Mouse (Mus musculus) frontal cortex, adult 2 months (tissue): ENCODE measurements around the gene Tnxb. TPM values are rescaled to one million over a fixed set of nuclear protein-coding genes. Genes with fewer than 3 reads are reported as not detected.

Experiments
- DNase-seq, 2 experiments: peaks; one replicate each; pipeline ENCODE4 v3.0.0; 2022; ENCODE audit warnings: low spot score in 1 of 2; ENCODE audit errors: extremely low spot score in 1 of 2
- polyA plus RNA-seq: library from polyadenylated mRNA; depleted of rRNA; stranded (reverse); fragments of >200 nt; gene quantifications from 2 replicates; pipeline ENCODE4 v1.2.3, GENCODE M21; 2012; rRNA removed

The Tnxb gene
- 1.6 TPM in 2 replicates for polyA plus RNA-seq

- DNase-seq: no peak
These were observed at the start of gene Tnxb for GRCm38 (mm10) chr17:34670235-34670634. Gene Tnxb, plus strand, starts transcription at chr17:34670535.

GRCm38 (mm10) chr17:34621006-34621405 lies 49.3 kb upstream of the Tnxb start:
- DNase-seq: no peak

GRCm38 (mm10) chr17:34623161-34623560 lies 47.2 kb upstream of the Tnxb start:
- DNase-seq: no peak

GRCm38 (mm10) chr17:34624981-34625380 lies 45.4 kb upstream of the Tnxb start:
- DNase-seq: no peak

GRCm38 (mm10) chr17:34626062-34626772 lies 44.1 kb upstream of the Tnxb start:
- DNase-seq: no peak

- no peak for DNase-seq
These were observed 43.6 kb upstream of the Tnxb start for GRCm38 (mm10) chr17:34626773-34627092.

DNA sequence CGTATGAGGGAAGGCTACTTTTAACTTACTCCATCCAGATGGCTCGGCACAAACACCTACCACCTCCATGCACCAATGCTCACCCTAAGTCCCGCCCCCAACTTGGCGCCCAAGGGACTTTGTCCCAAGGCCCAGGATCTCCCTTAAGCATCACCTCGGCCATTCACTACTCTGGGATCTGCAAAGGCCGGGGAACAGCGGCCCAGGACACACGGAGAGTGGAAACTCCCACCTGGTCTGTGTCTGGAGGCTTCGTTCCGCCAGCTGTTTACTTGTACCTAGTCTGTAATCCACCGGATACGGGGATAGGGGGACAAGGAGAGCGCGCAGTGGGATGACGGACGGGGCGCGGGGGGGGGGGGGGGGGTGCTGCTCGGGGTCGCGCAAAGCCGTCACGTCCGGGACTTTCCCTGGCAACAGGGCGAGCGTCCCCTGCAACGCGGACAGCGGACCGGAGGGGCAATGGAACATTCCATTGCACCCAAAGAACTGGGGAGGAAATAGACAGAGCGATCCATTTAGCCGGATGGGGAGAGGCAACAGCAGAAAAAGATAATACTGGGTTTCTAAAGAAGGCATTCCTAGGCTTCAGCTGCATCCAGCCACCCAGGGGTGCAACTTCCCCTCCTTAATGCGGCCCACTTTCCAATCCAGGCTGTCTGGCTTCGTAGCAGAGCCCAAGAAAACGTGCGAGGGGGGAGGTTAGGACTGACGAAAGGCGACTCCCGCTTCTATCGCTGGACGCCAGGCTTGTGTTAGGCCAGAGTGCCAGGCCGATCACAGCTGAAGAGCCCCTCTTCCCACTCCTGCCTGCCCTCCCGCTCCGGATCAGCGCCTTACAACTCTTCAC lies 43.0 kb upstream of the Tnxb start:
- DNase-seq: peak; percentile 82 to 93

DNA sequence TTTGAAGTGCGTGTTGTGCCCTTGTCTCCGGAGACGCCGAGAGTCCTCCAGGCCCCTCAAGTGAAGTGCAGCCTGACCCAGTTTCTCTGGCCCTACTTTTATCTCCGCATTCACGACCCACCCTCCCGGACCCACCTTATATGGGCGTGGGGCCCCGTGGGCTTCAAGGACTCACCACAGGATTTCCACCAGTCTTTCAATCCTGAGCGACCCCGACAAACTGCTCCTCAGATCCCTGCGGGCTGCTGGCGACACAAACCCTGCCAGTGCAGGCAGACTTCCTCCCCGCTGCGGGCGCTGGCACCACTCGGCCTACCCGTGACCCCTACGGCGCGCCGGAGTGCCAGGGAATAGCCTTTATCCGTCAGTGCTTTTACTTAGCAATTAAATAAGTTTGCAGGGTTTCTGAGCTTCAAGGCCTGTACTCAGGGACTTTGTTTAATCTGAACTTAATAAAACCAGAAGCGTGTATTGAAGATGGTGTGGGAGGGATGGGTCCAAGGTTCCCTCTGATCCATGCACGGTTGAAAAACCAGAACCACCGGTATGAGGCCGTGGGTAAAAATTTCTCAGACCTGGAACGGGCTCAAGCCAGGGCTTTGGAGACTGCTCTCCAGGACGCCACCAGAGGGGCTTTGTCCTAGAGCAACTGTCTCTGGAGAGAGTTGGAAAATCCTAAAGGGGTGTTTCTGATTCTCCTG lies 42.2 kb upstream of the Tnxb start, which contains the start of gene Ppt2:
TSS of gene Ppt2 (minus strand) at position 568 of the 701 bp plus-strand sequence.
- no peak for DNase-seq

- no peak for DNase-seq
These were observed 41.7 kb upstream of the Tnxb start for GRCm38 (mm10) chr17:34628644-34628967.

DNA sequence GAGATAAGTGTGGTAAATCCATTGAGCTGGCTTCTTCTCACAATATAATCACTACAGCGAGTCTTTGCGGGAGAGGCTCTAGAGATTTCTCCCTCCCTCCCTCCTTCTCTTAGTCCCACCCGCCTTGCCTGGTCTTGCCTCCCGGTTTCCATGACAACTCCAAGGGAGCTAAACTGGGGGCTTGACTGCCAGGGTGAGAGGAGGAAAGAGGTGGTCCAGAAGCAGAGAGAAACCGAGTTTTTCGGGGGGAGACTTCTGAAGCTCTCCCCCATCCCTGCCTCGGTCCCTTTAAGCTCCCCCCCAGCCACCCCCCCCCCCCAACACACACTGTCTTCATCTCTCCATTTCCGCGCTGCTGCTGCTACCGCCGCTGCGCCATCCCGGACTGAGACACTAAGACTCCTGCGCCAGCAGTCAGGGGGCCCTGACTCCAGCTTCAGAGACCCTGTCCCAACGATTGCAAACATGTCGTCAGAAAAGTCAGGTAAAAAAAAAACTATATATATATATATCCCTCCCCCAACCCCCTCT lies 41.0 kb upstream of the Tnxb start, which contains the start of gene Prrt1:
TSS of gene Prrt1 (plus strand) at position 313 of the 531 bp plus-strand sequence.
- DNase-seq: peak; percentile 66 to 77

DNA sequence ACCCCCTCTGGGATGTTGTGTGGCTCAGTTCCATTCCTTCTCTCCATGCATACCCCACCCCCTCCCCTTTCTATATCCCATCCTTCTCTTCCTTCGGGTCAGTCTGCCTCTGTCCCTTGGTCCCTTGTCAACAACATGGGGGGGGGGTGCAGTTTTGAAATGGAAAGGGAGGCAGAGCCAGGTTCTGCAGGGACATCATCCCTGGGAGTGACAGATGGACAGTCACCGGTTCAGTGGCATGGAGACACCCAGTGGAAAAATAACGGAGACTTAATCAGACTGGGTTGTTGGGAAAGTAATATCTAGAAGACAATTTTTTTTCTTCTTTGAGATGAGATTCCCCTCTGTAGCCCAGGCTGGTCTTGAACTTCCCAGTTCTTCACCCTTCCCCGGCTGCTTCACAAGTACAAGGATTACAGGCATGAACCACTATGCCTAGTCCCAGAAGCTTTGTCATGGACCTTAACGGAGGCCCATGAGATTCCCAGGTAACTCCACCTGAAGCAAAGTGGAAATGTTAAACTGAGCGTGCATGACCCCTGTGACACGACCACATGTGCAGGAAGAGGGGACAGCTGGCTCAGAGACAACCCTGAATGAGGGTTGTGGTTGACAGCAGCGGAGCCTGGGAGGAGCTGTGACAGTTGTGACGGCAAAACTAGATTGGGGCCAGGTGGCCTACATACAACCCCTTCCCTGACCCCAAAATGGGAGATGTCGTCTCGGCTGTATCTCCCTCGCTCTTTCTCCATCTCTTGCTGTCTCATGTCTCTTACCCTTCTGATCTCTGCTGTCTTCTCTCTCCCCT lies 40.3 kb upstream of the Tnxb start:
- no peak for DNase-seq

- no peak for DNase-seq
These were observed 39.5 kb upstream of the Tnxb start for GRCm38 (mm10) chr17:34630761-34631301.

GRCm38 (mm10) chr17:34631647-34632046 lies 38.7 kb upstream of the Tnxb start:
- no peak for DNase-seq

DNA sequence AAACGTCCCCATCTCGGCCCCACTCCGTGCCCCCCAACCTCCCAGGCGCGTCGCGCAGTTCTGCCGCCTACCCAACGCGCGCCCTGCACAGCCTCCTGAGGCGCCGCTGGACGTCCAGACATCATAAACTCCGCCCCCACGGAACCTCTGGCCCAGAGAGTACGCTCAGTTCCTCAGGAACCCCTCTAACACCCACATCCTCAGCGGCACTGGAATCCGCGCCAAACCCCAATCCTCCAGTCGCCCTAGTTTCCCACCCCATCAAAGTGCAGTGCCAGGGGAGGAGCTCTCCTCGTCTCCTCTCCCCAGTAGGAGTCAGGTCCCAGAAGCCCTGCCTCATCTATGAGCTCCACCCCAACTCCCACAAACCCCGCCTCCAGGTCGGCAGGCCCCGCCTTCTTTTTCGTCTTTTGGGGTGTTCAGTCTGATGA lies 38.1 kb upstream of the Tnxb start:
- peak; percentile 85 to 90 for DNase-seq

GRCm38 (mm10) chr17:34635671-34636070 lies 34.7 kb upstream of the Tnxb start:
- no peak for DNase-seq

DNA sequence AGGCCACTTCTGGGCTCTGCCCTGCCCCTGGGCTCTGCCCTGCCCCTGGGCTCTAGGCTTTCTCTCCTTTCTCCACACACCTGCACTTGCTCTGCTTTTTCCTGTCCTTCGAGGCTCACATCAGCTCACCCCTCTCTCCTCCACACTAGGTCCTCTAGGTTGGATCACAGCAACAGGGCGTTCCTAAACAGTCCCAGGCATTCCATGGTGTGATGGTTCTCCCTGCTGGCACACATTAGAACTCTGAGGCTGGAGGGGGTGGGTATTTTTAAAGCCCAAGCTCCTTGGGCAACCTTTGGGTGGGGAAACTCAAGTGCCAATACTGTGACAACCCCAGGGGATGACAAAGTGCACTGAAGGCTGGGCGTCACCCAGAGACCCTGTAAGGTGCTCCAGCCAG lies 32.9 kb upstream of the Tnxb start:
- no peak for DNase-seq

GRCm38 (mm10) chr17:34639461-34640255 lies 30.7 kb upstream of the Tnxb start:
- no peak for DNase-seq

DNA sequence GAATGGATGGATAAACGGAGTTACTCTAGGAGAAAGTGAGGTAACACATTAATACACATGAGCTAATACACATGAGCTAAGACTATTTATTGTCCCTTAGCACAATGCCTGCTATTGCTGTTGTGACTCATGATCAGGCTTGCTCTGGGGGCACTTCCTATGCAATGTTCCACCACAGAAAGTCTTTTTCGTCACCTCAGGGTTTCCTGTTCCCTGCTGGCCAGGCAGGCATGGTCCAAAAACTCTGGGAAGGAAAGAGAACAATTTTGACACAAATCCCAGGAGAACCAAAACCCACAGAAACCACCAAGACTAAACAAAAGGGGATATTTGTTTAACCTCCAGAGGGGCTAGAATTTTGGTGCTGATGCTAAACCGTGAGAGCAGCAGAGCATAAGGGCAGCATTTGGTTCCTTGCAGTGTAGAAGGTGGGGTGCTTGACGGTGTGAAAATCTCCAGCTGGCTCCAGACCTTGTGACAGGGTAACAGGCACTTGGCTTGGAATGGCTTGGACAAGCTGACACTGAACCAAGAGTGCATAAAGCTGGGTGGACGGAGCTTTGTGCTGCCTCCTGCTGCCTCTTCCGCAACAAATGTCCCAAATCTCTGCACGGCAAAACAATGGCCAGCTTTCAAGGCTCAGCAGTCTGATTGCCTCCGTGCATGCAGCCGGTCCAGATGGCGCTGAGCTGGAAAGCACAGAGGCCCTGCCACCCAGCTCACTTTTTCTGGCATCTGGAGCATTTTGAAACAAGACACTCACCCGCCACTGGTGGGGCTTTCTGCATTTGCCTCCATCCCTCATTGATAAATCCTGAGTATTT lies 29.3 kb upstream of the Tnxb start:
- no peak for DNase-seq
